Mouse (Mus musculus) testis, adult 2 months (tissue): ENCODE data around the gene Rnaset2b.
"Not testable (repeated sequence)": the region's sequence is repeated elsewhere in the genome, so short reads cannot be mapped to it uniquely, and the experiment has no call there.

Experiments
- CTCF ChIP-seq: fragments of 200-500 bp; IDR thresholded peaks from 2 replicates; pipeline ENCODE4 v1.5.1; 2012; ENCODE audit warnings: low read depth, mild to moderate bottlenecking, inconsistent platforms, low read length, moderate library complexity; ENCODE audit not compliant: control insufficient read depth, insufficient read depth, insufficient replicate concordance
- POLR2A ChIP-seq: fragments of 200-500 bp; IDR thresholded peaks from 2 replicates; pipeline ENCODE4 v1.6.1; 2012; ENCODE audit warnings: low read depth, mild to moderate bottlenecking, inconsistent platforms, low read length, moderate library complexity; ENCODE audit not compliant: control insufficient read depth

DNA sequence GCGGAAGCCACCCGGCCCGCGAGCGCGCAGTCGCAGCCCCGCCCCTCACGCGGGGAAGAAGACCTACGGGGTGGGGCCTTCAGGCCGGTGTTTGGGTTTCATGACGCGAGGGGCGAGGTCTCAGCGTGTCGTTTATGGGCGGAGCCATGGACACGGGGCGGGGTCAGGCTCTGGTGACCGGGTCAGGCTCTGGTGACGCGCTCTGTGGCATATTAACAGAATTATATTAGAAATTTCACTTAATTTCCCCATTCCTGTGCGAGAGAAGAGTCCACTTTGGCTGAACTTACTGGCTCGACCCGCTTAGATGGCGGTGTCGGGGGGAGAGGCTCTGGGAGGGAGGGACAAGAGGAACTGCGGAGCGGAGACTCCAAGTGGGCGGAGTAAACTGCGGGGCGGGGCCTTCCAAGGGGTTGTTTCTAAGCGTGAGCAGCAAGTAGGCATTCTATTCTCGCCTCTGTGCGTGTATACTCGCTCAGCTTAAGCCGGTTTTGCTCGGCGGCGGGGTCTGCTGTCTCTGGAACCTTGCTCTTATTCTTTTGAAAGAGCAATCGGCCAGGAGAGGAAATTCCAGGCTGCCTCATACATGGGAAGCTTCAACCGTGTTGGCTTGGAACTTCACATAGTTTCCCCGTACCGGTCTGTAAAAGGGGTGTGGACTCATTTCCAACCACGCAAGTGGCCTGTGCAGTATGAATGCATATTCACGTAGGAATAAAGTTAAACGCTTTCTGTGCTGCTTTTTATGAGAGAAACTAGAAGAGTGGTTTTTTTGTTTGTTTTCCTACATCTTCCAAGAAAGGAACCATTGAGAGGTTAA lies 9.0 kb upstream of the Rnaset2b start:
- not testable (repeated sequence) for TF ChIP-seq CTCF, POLR2A
